Mouse (Mus musculus) gastrocnemius, adult 8-10 months (tissue): ENCODE measurements around the gene Lgals4. TPM values are rescaled to one million over a fixed set of nuclear protein-coding genes. Genes with fewer than 3 reads are reported as not detected.
A peak's percentile ranks its signal among the peaks of the same experiment; 100 is the strongest.

ENCODE experiments used
- DNase-seq, 2 experiments: peaks; one replicate each; pipeline ENCODE4 v3.0.0; 2022; ENCODE audit warnings: low spot score in 2 of 2
- total RNA-seq, 4 experiments: library from RNA; stranded (reverse); gene quantifications; 2 replicates each; pipeline ENCODE4 v1.2.4; 2022

Gene Lgals4
- 1 to 10 TPM in 3 of 4 experiments, under 1 TPM in 1; 0.58 to 1.6 (median 1.4) TPM for total RNA-seq

- no peak for DNase-seq
Measured at GRCm38 (mm10) chr7:28833723-28834347, at the start of gene Lgals4. Gene Lgals4, plus strand, starts transcription at chr7:28833854.

DNA sequence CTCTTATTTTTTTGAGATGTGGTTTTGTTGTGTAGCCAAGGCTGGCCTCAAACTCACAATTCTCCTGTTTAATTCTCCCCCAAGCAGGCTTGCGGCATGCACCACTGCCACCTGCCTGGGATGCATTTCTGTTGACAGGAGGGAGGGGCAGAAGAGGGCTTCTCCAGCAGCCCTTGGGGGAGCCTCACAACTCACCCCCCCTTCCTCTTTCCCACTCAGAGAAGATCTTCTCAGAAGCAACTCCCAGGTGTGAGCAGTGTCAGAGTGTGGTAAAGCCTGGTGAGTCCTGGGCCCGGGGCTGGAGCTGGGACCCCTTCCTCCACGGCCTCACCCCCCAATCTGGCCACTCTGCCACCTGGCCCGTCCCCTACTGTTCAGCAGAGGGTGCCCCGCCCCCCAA is 48.5 kb upstream of the Lgals4 start:
- DNase-seq = no peak

GRCm38 (mm10) chr7:28787884-28788283 is 45.8 kb upstream of the Lgals4 start:
- no peak for DNase-seq

DNA sequence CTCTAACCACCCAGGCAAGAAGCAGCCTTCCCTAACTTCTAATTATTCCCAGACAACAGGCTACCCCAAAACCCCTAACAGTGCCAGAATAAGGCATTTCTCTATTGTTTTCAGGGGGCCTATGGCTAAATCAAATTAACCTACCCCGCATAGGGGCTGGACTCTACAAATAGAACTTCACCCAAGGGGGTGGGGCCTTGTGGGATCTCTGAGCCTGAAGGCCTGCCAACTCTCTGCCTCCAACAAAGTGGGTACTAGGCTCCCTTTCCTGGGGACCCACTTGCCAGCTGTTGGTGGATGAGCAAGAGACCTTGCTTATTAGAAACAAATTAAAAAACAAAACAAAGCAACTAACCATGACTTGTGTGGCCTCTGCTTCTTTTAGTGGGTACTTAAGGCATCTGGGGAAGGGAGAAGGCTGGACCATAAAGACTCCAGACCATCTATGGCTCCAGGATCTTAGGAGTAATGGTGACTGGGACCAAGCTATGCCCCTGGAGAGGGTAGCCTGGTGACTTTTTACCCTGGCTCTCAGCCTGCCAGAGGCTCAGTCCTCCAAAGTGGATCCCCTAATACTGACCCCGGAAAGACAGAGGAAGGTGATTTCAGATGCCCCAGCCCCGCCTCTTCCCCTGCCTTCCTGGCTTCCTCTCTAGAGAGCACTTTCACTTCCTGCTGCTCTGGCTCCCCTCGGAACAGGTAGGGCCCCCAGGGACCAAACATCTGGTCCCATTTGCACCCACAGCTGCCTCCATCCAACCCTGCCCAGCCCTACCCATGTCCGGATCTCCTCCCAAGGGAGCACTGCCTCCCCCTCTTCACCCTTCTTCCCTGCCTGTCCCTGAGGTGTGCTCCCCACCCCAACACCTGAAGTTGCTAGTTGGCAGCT is 45.1 kb upstream of the Lgals4 start, which contains the start of gene Rinl:
Rinl (plus strand) TSS at position 663 of the 889 bp plus-strand sequence.
- DNase-seq = no peak

DNA sequence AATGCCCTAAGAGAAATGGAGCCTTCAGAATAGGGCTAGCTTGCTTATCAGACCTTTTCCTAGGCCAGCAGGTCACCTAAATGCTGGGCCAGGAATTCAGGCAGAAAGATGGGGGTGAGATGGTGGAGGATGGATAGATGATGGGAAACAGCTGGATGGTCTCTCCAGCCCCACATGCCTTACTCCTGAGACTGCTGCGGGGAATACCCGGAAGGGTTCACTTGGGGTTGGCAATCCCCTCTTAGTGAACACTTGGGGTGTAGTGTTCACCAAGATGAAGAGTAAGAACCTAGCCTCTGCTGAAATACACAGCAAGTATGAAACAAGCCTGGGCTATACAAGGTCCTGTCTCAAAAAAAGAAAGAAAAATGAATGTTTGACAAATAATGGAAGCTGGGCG is 44.4 kb upstream of the Lgals4 start:
- no peak for DNase-seq

GRCm38 (mm10) chr7:28790066-28790806 is 43.4 kb upstream of the Lgals4 start:
- no peak for DNase-seq

- no peak for DNase-seq
Measured at GRCm38 (mm10) chr7:28791706-28792105, 41.9 kb upstream of the Lgals4 start.

DNA sequence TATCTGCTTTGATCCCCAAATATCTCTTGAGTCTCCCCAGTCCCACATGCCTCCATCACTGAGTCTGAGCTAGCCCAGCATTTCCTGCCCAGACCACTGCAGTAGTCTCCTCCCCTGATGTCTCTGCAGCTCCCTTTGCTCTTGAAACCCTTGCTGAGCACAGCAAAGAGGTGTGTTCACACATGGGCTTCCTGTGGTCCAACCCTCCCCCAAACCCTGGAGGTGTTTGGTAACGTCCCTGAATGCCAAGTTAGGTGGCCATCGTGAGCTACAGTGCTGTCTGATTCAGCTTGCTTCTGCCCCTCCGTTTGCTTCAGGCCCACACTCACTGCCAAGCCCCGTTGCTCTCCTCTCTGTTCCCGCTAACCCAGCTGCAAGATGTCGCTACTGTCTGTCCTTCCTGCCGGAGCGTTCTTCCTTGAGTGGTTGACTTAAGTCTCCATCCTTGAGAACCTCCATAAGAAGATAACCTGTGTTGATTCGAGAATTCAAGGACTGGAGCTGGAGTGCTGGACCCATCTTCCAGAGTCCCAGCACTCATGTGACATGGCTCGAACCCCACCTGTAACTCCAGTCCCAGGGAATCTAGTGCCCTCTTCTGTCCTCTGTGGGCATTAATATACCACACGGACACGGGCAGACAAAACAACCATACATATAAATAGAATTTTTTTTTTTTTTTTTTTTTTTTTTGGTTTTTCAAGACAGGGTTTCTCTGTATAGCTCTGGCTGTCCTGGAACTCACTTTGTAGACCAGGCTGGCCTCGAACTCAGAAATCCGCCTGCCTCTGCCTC is 41.1 kb upstream of the Lgals4 start:
- DNase-seq = no peak

- DNase-seq = no peak
Measured at GRCm38 (mm10) chr7:28793834-28794233, 39.8 kb upstream of the Lgals4 start.

GRCm38 (mm10) chr7:28794496-28794895 is 39.2 kb upstream of the Lgals4 start:
- no peak for DNase-seq

DNA sequence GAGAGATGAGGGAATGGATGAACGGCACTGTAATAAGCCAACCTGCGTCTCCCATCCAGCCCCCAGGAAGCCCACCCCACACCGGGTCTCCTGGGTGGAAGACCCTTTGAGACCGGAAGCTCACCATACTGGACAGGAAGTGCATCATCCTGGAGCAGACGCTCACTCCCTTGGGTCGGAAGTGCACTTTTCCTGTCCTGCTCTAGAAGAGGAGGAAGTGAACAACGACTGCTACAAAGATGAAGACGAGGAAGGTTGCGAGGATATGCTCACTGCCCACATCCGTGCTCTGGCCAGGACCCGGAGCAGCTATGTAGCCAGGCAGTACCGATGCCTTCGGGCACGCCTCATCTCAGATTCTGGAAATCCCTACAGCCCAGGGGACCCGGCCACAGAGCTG is 37.8 kb upstream of the Lgals4 start:
- no peak for DNase-seq

DNA sequence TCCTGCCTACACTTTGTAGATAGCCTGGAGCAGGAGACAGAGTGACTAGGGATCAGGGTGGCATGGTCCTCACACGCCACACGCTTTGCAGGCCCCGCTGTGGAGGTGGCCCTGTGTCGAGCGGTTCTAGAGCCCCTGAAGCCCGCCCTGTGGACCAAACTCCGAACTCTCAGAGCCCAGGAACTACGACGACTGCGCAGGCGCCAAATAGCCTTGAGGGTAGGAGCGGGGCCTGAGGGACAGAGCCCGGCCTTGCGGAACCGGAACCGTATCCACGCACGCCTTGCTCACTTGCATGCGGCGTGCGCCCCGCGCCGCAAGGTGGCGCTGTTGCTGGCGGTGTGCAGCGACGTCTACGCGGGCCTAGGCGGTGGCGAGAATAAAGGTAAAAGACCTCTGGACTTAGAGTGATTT is 37.1 kb upstream of the Lgals4 start:
- peak; percentile 65 to 78 for DNase-seq

GRCm38 (mm10) chr7:28799994-28800393 is 33.7 kb upstream of the Lgals4 start:
- no peak for DNase-seq

- DNase-seq = no peak
Measured at GRCm38 (mm10) chr7:28801451-28801850, 32.2 kb upstream of the Lgals4 start.

- DNase-seq = no peak
Measured at GRCm38 (mm10) chr7:28801901-28802670, 31.6 kb upstream of the Lgals4 start.

GRCm38 (mm10) chr7:28802846-28803588 is 30.6 kb upstream of the Lgals4 start:
- no peak for DNase-seq

DNA sequence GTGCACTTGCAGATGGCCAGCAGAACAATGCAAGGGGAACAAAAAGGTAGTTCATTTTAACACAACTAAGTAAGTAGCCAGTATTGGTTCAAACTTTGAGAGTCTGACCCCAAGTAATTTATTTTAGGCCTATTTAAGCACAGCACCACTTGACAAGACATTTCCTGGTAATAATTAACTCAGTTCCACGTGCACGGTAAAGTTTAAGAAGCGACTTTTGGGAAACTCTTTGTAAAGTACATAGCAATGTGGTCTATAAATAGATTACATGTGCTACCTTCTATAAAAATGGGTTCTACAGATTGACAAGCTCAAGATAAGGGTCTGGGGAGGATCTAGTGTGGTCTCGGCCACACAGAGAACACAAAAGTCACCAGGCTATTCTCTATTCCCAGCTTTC is 29.9 kb upstream of the Lgals4 start:
- no peak for DNase-seq

- no peak for DNase-seq
Measured at GRCm38 (mm10) chr7:28806869-28807268, 26.8 kb upstream of the Lgals4 start.

- peak in 1 of 2 experiments; percentile 36 for DNase-seq
Measured at GRCm38 (mm10) chr7:28807641-28808220, 25.9 kb upstream of the Lgals4 start.
